Mouse (Mus musculus) C2C12 (cell line): ENCODE results near the gene Rps6ka5. TPM values are rescaled to one million over a fixed set of nuclear protein-coding genes. Genes with fewer than 3 reads are reported as not detected.

ENCODE experiments used
- H3K27me3 ChIP-seq: one replicate; pipeline ENCODE4 v1.6.1; 2011; ENCODE audit not compliant: control insufficient read depth, insufficient read depth, insufficient read length
- H3K36me3 ChIP-seq: one replicate; pipeline ENCODE4 v1.6.1; 2011; ENCODE audit not compliant: control insufficient read depth, insufficient read depth
- H3K4me3 ChIP-seq: one replicate; pipeline ENCODE4 v1.5.1; 2011; ENCODE audit warnings: mild to moderate bottlenecking, control low read depth; ENCODE audit not compliant: poor library complexity, insufficient read depth, severe bottlenecking
- H3K79me2 ChIP-seq: one replicate; pipeline ENCODE4 v1.6.1; 2011; ENCODE audit not compliant: control insufficient read depth, insufficient read depth
- H3K79me3 ChIP-seq: one replicate; pipeline ENCODE4 v1.6.1; 2011; ENCODE audit warnings: low read depth, control low read depth
- H3ac ChIP-seq: one replicate; pipeline ENCODE3; 2011; ENCODE audit warnings: low read depth; ENCODE audit not compliant: control insufficient read depth, insufficient read length
- CEBPB ChIP-seq: IDR thresholded peaks from one replicate; pipeline ENCODE4 v1.6.1; 2011; ENCODE audit warnings: low read depth, mild to moderate bottlenecking, control low read depth, moderate library complexity
- CTCF ChIP-seq: IDR thresholded peaks from one replicate; pipeline ENCODE4 v1.5.1; 2011; ENCODE audit not compliant: control insufficient read depth, insufficient read depth, insufficient read length
- FOSL1 ChIP-seq: IDR thresholded peaks from one replicate; pipeline ENCODE4 v1.8.0; 2011; ENCODE audit warnings: mild to moderate bottlenecking, low read length; ENCODE audit not compliant: poor library complexity, insufficient read depth, severe bottlenecking
- MAX ChIP-seq: IDR thresholded peaks from one replicate; pipeline ENCODE4 v1.6.1; 2011; ENCODE audit warnings: mild to moderate bottlenecking, control low read depth
- MYOD1 ChIP-seq: IDR thresholded peaks from one replicate; pipeline ENCODE4 v1.6.1; 2011; ENCODE audit warnings: low read depth; ENCODE audit not compliant: control insufficient read depth, insufficient read length
- MYOG ChIP-seq: IDR thresholded peaks from one replicate; pipeline ENCODE4 v1.6.1; 2011; ENCODE audit not compliant: control insufficient read depth, insufficient read length; ENCODE audit errors: extremely low read depth
- USF1 ChIP-seq: IDR thresholded peaks from one replicate; pipeline ENCODE4 v1.6.1; 2011; ENCODE audit warnings: low read depth, mild to moderate bottlenecking, control low read depth, moderate library complexity
- long read RNA-seq, 2 experiments: library from polyadenylated mRNA; unstranded; transcript quantifications; one replicate each; pipeline ENCODE4 v2.0.0; 2019 to 2020
- polyA plus RNA-seq: library from polyadenylated mRNA; unstranded; fragments of >200 nt; fragmentation: generic; extraction: Trizol; gene quantifications from one replicate; pipeline ENCODE4 v1.2.1, GENCODE M21; 2012; ENCODE audit warnings: missing spikeins

Rps6ka5 gene
- polyA plus RNA-seq: 0.92 TPM
- long read RNA-seq, experiment 1: 0 reads
- long read RNA-seq, experiment 2, partial matches to known transcripts: 4 of 6 reads
- long read RNA-seq, experiment 2, other reads (novel, unspliced or antisense): 2 of 6 reads

GRCm38 (mm10) chr12:100726651-100727050 is at the start of gene Rps6ka5:
Gene Rps6ka5, minus strand, starts transcription at chr12:100726983.
- no peak for TF ChIP-seq CTCF
- TF ChIP-seq MYOG: no peak
- TF ChIP-seq FOSL1: no peak
- no peak for TF ChIP-seq MAX
- TF ChIP-seq MYOD1: no peak
- TF ChIP-seq USF1: no peak
- TF ChIP-seq CEBPB: no peak
- Histone ChIP-seq H3K79me2 (no peaks in the 10 kb centered on the region), H3K27me3 (peaks cover 11% of the 10 kb centered on the region), H3ac (no peak within 1 kb of the TSS), H3K4me3 (no peak within 1 kb of the TSS), H3K79me3 (no peaks in the 10 kb centered on the region), H3K36me3 (no peaks in the 10 kb centered on the region)

DNA sequence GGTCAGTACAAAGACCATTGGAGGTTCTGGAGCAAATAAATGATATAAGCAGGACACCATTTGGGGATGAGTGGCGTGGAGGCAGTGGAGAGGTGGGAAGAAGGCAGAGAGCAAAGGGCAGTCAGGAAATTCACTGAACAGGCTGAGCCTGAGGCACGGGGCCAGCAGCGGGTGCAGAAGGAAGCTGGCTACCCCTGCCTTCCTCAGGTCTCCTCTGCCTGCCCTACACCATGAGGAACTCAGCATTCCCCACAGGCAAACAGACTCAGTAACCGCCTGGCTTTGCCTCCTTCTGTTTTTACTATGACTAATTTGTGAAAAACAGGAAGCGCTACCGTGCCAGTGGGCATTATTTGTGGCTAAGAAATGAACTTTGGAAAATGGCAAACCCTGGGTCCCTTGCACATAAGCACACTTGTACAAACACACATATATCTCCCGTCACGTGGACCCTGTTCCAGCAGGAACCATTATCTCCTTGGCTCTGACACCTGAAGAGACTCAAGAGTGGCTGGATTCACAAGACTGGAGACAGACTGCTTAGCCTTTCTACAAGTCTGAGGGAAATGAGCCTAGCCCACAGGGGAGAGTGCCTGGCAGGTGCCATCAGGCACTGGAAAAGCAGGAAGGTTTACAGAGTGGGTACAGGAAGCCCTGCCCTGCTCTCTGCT is 49.3 kb upstream of the Rps6ka5 start:
- H3K27me3 ChIP-seq: no peaks in the 10 kb centered on the region
- no peak overlapping the region for H3ac ChIP-seq
- TF ChIP-seq MAX (peak; percentile 6), USF1 (peak; percentile 75), CTCF (no peak), CEBPB (no peak), MYOD1 (peak; percentile 18), MYOG (no peak), FOSL1 (no peak)
- no peaks in the 10 kb centered on the region for H3K36me3 ChIP-seq
- no peak overlapping the region for H3K4me3 ChIP-seq
- peaks cover 21% of the 10 kb centered on the region for H3K79me2 ChIP-seq
- H3K79me3 ChIP-seq: peaks cover 14% of the 10 kb centered on the region

- no peaks in the 10 kb centered on the region for H3K27me3 ChIP-seq
- TF ChIP-seq MAX (no peak), USF1 (no peak), MYOG (no peak), CEBPB (no peak), FOSL1 (no peak), CTCF (no peak), MYOD1 (no peak)
- H3K4me3 ChIP-seq: no peak overlapping the region
- H3K36me3 ChIP-seq: no peaks in the 10 kb centered on the region
- peaks cover 14% of the 10 kb centered on the region for H3K79me2 ChIP-seq
- no peak overlapping the region for H3ac ChIP-seq
- H3K79me3 ChIP-seq: peaks cover 9% of the 10 kb centered on the region
Measured at GRCm38 (mm10) chr12:100775291-100775690, 48.5 kb upstream of the Rps6ka5 start.

GRCm38 (mm10) chr12:100774756-100775155 is 48.0 kb upstream of the Rps6ka5 start:
- H3ac ChIP-seq: no peak overlapping the region
- no peaks in the 10 kb centered on the region for H3K36me3 ChIP-seq
- no peak overlapping the region for H3K4me3 ChIP-seq

GRCm38 (mm10) chr12:100772230-100772984 is 45.6 kb upstream of the Rps6ka5 start:
- no peaks in the 10 kb centered on the region for H3K27me3 ChIP-seq
- H3K79me2 ChIP-seq: no peaks in the 10 kb centered on the region
- H3K79me3 ChIP-seq: no peaks in the 10 kb centered on the region
- TF ChIP-seq FOSL1 (no peak), CTCF (no peak), MYOD1 (no peak), MAX (no peak), CEBPB (no peak), MYOG (no peak), USF1 (no peak)
- H3K4me3 ChIP-seq: no peak overlapping the region
- no peak overlapping the region for H3ac ChIP-seq
- H3K36me3 ChIP-seq: no peaks in the 10 kb centered on the region

More at GRCm38 (mm10) chr12:100774756-100775155, 48.0 kb upstream of the Rps6ka5 start:
- TF ChIP-seq MAX: no peak
- TF ChIP-seq CTCF: no peak
- no peak for TF ChIP-seq MYOG
- TF ChIP-seq USF1: no peak
- TF ChIP-seq CEBPB: no peak
- TF ChIP-seq FOSL1: no peak
- no peak for TF ChIP-seq MYOD1
- Histone ChIP-seq H3K27me3 (no peaks in the 10 kb centered on the region), H3K79me2 (peaks cover 8% of the 10 kb centered on the region), H3K79me3 (peaks cover 5% of the 10 kb centered on the region)
